Mouse (Mus musculus) spleen, adult 2 months (tissue): ENCODE measurements around the gene Ccdc60.

Experiments
- CTCF ChIP-seq: fragments of 200-500 bp; IDR thresholded peaks from 2 replicates; pipeline ENCODE4 v1.5.1; 2011; ENCODE audit warnings: mild to moderate bottlenecking, inconsistent platforms; ENCODE audit not compliant: insufficient read depth, insufficient read length, insufficient replicate concordance; ENCODE audit errors: extremely low read depth
- POLR2A ChIP-seq: fragments of 200-500 bp; IDR thresholded peaks from 2 replicates; pipeline ENCODE4 v1.6.1; 2011; ENCODE audit warnings: low read depth, low read length, inconsistent platforms

DNA sequence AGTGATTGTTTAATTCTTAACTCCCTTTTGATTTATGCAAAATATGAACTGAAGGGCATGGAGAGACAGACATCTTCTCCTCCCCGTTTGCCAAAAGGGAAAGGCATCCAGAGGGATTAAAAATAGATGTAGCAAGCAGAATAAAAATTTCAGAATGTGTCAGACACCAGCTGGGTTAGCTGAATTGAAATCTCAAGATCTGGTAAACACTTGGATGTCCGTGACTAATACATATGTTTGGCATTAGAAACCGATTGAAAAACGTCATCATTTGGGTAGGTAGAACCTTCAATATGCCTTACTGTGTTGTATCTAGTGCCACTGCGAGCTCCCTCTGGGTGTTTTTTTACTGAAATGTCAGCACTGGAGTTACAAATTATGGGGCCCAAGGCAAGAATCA lies 4.7 kb upstream of the Ccdc60 start:
- no peak for TF ChIP-seq CTCF
- TF ChIP-seq POLR2A = no peak
